Mouse (Mus musculus): ENCODE results near the gene Itpk1. TPM values are rescaled to one million over a fixed set of nuclear protein-coding genes. Genes with fewer than 3 reads are reported as not detected.

Gene Itpk1
- total RNA-seq, 2 experiments from 2014 or later = 66.6 to 76.8 TPM

DNA sequence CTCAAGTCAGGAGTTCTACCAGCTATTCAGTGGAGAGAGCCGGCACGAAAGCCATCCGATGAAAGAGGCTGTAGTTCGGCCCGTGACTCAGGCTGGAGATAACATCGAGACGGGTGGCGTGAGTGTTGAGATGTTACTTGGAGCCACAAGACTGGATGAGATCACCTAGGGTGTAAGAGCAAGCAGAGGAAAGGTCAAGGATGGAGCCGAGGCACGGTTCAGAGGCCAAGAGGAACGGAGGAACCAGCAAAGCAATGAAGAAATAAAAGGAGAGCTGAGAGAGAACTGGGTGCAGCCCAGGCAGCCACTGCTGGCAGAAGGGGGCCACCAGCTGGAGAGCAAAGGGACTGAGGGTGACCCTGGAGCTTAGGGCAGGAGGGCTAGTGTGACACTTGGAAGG, 3.5 kb upstream of the Itpk1 start:
- H3K4me3 ChIP-seq = no peak overlapping the region
- no peak for DNase-seq (ENCODE audit: low spot score in 2 of 2)
- peak; percentile 64 for TF ChIP-seq CTCF (conservative IDR thresholded peaks at IDR 0.05)

DNA sequence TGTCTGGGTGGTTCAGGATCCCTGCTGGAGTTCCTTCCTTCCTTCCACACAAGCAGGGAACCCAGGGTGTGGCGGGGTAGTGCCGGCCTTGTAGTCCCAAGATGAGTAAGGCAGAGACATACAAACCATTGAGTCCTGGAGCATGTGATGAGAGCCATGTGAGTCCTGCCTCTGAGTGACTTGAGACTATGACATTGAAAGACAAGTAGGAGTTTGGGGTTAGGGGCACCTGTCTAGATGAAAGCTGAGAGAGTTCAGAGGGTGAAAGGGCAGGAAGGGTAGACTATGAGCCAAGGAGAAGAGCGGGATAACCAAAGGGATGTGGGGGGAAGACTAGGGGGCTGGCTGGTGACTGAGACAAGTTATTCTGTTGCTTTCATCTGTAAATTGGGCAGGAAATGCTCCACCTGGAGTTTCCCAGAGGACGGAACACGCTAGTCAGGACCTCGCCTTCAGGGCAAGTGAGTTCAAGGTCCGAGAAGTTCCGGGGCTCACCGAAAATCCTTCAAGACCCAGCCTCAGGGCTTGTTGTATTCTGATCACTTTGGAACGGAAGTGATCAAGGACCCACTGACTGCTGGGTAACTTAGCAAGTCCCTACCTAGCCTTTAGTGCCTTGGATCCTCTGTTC, 2.2 kb upstream of the Itpk1 start:
- DNase-seq (ENCODE audit: low spot score in 2 of 2) = no peak
- H3K27ac ChIP-seq = no peak overlapping the region
- TF ChIP-seq CTCF (conservative IDR thresholded peaks at IDR 0.05) = no peak
- no peak overlapping the region for H3K4me3 ChIP-seq

More for the DNA sequence above, 3.5 kb upstream of the Itpk1 start:
- H3K27ac ChIP-seq = no peak overlapping the region

DNA sequence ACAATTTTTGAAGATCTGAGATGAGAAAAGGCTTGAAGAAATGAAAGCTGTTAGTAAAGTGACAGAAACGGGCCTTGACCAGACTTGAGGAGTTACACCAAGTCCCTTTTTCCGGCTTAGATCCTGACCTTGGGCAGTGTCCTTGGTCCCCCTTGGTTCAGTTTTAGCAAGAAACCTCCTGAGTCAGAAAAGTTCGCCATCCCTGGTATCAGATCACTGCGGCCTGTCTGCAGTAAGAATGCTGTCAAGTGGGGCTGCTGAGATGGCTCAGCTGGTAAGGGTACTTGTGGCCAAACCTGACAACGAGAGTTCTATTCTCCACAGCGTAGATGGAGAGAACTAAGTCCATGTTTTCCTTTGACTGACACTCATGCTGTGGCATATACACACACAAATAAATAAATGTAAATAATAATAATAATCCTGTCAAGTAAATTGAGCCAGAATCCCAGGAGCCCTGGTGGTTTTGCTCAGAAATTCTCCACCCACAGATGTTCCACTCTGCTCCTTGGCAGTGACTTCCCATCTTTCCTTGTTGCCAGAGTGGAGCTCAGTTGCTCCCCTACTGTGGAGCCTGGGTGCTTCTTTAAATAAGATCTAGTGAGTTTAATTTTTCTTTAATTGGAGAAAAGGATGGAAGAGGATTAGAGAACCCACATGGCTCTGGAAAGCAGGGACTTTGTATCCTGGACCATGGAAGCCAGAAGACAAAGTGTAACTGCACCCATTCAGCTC, 1.3 kb upstream of the Itpk1 start:
- Histone ChIP-seq H3K4me3 (peak overlapping the region; percentile 55; the same call in 1 of the 2 replicates), H3K27ac (peak overlapping the region; percentile 90)
- DNase-seq (ENCODE audit: low spot score in 2 of 2) = no peak
- peak; percentile 43 for TF ChIP-seq CTCF (conservative IDR thresholded peaks at IDR 0.05)

DNA sequence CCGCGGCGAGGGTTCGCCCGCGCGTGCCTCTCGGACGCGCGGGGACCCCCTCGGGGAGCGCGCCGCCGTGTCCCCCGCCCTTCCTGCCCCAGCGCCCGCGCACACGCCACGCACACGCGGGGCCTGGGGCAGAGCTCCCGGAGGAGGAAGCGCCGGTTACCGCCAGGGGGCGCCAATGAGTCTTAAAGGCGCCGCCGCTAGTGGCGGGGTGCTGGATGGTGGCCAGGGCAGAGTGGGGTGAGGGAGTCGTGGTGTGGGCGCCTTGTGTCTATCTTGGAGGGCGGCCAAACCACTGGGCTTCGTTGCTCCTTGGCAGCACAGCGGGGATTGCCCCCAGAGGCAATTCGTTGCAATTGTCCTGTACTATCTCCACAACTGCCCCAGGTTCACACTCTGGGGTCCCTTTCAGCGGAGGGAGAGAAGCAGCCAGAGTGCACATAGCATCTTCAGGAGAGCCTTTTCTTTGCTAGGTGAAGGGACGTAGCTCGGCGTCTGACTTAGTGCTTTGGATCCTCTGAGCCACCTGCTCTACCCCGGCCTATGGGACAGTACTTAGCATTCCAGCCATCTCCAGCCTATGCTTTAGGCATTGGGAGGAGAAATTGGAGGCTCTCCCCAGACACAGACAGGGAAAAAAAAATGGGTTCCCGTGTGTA, 614 bp upstream of the Itpk1 start:
- Histone ChIP-seq H3K27ac (peak overlapping the region; percentile 90), H3K4me3 (peak overlapping the region; percentile 55)
- TF ChIP-seq CTCF (conservative IDR thresholded peaks at IDR 0.05) = peak; percentile 97
- DNase-seq (ENCODE audit: low spot score in 2 of 2) = peak; percentile 84 to 94

DNA sequence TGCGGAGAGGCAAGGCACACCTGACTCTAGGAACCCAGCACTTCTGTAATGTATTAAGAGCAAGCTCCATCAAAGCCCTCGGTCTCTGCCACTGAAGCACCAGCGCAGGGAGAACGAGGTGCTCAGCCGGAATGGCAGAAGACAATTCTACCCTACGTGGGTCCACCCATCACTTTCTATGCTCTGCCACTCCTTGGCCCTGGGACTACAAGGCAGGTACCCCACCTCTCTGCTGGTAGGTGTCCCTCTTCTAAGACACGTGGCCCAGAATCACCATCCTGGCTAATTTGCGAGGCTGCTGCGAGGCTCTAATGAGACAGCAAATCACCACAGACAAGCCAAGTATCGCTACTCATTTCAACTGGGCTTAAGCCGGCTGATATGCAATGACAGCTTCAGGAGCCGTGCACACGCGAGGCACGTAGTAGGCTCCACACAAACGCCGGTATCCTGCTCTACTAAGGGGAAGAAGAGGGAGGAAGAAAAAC, 765 bp downstream of the Itpk1 start:
- peak overlapping the region; percentile 95 for H3K4me3 ChIP-seq

DNA sequence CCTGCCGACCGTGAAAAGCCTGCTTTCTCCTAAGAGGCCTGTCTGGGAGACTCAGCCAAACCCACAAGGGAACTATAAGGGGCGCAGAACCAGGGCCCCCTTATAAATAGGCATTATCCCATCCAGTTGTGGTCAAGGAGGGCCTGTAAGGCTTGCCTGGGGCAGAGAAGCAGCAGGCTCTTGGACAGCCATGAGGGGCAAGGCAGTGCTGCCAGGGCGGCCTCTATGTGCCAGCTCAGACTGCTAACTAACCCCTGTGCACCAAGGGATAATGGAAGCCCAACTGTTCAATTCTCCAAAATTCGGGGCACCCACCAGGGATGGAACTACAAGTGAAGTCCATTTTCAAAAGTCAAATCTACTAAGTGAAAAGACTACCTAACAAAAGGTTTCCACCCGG, 1.3 kb downstream of the Itpk1 start:
- TF ChIP-seq CTCF (conservative IDR thresholded peaks at IDR 0.05) = no peak

More for the DNA sequence above, 765 bp downstream of the Itpk1 start:
- TF ChIP-seq CTCF (conservative IDR thresholded peaks at IDR 0.05) = no peak
- no peak for DNase-seq (ENCODE audit: low spot score in 2 of 2)
- H3K27ac ChIP-seq = peak overlapping the region; percentile 95

DNA sequence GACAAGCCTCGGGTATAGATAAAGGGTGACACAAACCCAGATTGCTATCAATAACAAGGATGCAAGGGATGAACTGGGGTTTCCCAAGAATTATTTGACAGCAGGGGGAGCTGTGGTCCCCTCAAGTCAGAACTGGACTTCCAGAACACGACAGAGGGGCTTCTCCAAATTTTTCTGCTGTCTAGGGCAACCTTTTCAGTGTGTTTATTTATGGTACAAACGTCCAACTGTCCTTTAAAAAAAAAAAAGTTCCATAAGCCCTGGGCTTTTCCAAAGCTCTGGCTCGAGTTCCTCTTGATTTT, 1.7 kb downstream of the Itpk1 start:
- TF ChIP-seq CTCF (conservative IDR thresholded peaks at IDR 0.05) = peak; percentile 59
- Histone ChIP-seq H3K4me3 (peak overlapping the region; percentile 95), H3K27ac (peak overlapping the region; percentile 95)
- DNase-seq (ENCODE audit: low spot score in 2 of 2) = peak in 1 of 2 experiments; percentile 40

More for the DNA sequence above, 1.3 kb downstream of the Itpk1 start:
- peak overlapping the region; percentile 95 for H3K4me3 ChIP-seq
- no peak for DNase-seq (ENCODE audit: low spot score in 2 of 2)
- peak overlapping the region; percentile 95 for H3K27ac ChIP-seq

DNA sequence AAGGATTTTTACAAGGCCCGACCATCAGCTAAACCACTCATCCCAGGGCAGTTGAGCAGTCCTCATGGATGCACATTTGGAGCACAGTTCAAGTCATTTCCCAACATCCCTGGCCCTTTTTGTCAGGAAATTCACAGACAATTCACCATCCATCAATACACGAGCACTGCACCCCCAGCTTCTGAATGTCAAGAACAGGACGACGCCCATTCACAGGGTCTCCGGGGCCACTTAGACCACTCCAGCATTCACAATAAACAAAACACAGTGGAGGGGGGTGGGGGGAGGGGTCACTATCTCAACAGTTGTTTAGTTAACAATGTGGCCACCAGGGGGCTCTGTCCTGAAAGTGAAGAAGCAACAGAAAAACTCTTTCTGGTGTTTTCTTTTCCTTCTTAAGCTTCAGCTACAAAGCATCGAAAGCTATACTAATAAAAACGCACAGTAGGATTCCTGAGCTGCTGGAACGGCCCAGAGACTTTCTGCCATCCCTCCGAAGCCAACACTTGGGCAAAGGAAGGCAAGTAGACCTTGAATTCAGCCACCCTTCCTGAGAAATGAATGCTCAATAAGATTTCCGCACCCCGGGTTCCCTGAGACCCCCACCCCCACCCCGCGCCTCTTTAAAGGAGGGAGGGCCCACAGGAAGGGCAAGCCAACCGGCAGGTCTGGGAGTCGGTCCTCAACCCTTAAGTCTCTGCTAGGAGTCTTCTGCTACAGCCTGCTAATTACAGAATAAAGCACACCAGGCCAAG, 2.2 kb downstream of the Itpk1 start:
- Histone ChIP-seq H3K27ac (peak overlapping the region; percentile 95), H3K4me3 (peak overlapping the region; percentile 95)
- DNase-seq (ENCODE audit: low spot score in 2 of 2) = peak in 1 of 2 experiments; percentile 84
- peak; percentile 77 for TF ChIP-seq CTCF (conservative IDR thresholded peaks at IDR 0.05)

DNA sequence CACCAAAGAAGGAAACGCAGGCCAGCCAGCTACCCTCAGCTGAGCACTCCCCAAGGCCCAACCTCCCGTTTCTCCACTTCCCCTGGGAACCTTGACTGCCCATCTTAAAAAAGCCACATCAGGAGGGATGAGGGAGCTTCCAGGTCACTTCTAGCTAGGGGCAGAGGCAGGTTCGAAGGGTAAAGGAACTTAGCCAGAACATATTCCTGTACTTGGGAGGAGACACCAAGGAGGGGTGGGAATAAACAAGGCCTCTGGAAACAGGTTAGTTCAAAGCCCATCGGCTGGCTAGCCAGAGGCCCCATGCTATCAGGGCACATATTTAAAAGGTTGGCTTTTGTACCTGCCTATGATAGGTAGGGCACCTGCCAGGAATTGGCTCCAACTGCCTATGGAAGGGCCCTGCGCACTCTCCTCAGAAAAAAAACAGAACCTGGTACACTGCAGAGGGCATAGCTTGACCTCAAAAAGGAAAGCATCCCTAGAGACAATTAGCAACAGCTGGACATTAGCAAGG, 3.0 kb downstream of the Itpk1 start:
- no peak for DNase-seq (ENCODE audit: low spot score in 2 of 2)
- no peak for TF ChIP-seq CTCF (conservative IDR thresholded peaks at IDR 0.05)
- no peak overlapping the region; the same call in 1 of the 2 replicates for H3K4me3 ChIP-seq
- H3K27ac ChIP-seq = peak overlapping the region; percentile 23; the same call in 1 of the 2 replicates

DNA sequence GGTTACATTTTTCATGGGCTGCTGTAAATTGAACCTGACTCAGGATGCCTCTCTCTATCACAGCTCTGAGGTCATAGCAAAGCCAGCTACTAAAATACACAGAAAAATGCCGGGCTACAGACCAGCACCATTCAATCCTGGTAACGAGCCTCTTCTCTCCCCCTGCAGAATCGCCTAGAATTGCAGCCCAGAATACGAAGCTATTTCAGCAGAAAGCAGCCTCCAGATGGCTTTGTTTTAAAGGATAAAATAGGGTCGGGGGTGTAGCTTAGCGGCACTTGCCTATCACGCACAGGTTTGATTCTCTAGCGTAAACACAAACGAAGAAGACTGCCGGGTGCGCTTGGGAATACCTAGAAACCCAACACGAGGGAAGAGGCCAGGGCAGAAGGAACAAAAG, 4.3 kb downstream of the Itpk1 start:
- no peak overlapping the region for H3K4me3 ChIP-seq
- TF ChIP-seq CTCF (conservative IDR thresholded peaks at IDR 0.05) = no peak; the same call in 1 of the 2 replicates
- peak overlapping the region; percentile 71 for H3K27ac ChIP-seq
- DNase-seq (ENCODE audit: low spot score in 2 of 2) = no peak

DNA sequence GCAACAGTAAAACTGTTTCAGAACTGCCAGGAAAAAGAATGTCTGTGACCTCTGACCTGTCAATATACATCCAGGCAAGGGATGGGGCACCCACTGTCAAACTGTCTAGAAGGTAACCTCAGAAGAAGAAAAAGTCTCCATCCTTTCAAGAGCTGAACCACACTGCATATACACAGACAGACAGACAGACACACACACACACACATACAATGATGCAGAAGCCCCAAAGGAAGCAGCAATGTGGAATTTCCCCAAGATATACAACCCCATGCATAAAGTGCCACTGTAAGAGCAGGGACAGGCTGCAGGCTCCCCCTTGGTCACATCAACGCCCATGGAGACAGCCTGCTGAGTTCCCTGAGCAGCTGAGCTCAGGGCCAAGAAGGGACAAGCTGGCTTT, 5.6 kb downstream of the Itpk1 start:
- no peak for TF ChIP-seq CTCF (conservative IDR thresholded peaks at IDR 0.05)
- Histone ChIP-seq H3K27ac (peak overlapping the region; percentile 71; the same call in 1 of the 2 replicates), H3K4me3 (no peak overlapping the region)
- DNase-seq (ENCODE audit: low spot score in 2 of 2) = no peak

DNA sequence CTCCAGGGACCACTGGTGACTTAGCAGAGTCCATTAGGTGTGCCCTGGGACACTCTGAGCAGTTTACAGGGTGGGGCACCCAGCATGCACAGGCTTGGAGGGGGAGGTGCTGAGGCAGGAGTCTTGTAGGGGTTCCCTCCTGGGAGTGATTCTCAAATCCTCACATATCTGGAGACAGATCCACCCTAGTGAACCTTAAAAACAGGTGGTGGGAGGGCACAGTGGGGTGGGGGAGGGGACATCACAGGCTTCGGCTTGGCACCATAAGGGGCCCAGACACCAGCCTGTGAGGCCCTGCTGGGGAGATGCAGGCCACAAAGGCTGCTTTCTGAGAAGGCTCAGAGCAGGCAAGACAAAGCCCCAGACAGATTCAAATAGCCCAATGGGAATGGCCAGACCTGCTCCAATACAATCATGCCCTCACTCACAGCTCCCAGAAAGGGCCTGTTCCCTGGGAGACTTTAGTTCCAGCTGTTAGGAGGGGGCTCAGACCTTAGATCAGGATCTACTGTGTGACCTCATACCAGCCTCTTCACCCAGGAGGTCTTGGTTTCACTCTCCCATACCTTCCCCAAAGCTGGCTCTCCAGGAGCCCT, 6.5 kb downstream of the Itpk1 start:
- TF ChIP-seq CTCF (conservative IDR thresholded peaks at IDR 0.05) = no peak
- H3K4me3 ChIP-seq = no peak overlapping the region
- no peak for DNase-seq (ENCODE audit: low spot score in 2 of 2)
- H3K27ac ChIP-seq = peak overlapping the region; percentile 63; the same call in 1 of the 2 replicates
